Mouse (Mus musculus): ENCODE results near the gene Esm1. TPM values are rescaled to one million over a fixed set of nuclear protein-coding genes. Genes with fewer than 3 reads are reported as not detected.

Gene Esm1
- polyA plus RNA-seq, 1 experiment from 2014 or later, result 1.6 TPM

GRCm38 (mm10) chr13:113259237-113259636 lies 49.8 kb downstream of the Esm1 start:
- Histone ChIP-seq H3K27ac (ENCODE audit: low read length) (no peak overlapping the region), H3K4me1 (replicated peaks; ENCODE audit: control insufficient read depth, insufficient read depth, low read length) (0 out of 2 replicates have a peak, but pooled peaks cover 5% of the 10 kb centered on the region), H3K36me3 (ENCODE audit: control insufficient read depth, insufficient read depth, low read length) (no peaks in the 10 kb centered on the region), H3K4me2 (ENCODE audit: low read depth, low read length) (no peak overlapping the region), H3K9me3 (ENCODE audit: control insufficient read depth, low read length) (no peaks in the 10 kb centered on the region), H3K9ac (ENCODE audit: low read length) (no peak overlapping the region), H3K4me3 (ENCODE audit: low read length) (no peak overlapping the region), H3K27me3 (ENCODE audit: control insufficient read depth, insufficient read depth, low read depth, low read length) (no peaks in the 10 kb centered on the region)
- 89% methylated on average over 5 of the region's 5 CpGs for WGBS
- ATAC-seq (ENCODE audit: low read depth), result no peak

GRCm38 (mm10) chr13:113262822-113263221 lies 53.4 kb downstream of the Esm1 start:
- H3K27ac ChIP-seq (ENCODE audit: low read length), result no peak overlapping the region
- no peak overlapping the region for H3K9ac ChIP-seq (ENCODE audit: low read length)
- WGBS, result 23% methylated on average over 12 of the region's 12 CpGs
- H3K4me2 ChIP-seq (ENCODE audit: low read depth, low read length), result peak overlapping the region; percentile 37; the same call in 1 of the 2 replicates
- H3K4me1 ChIP-seq (replicated peaks; ENCODE audit: control insufficient read depth, insufficient read depth, low read length), result peaks cover 12% of the 10 kb centered on the region
- no peaks in the 10 kb centered on the region for H3K36me3 ChIP-seq (ENCODE audit: control insufficient read depth, insufficient read depth, low read length)
- H3K4me3 ChIP-seq (ENCODE audit: low read length), result no peak overlapping the region
- H3K9me3 ChIP-seq (ENCODE audit: control insufficient read depth, low read length), result no peaks in the 10 kb centered on the region
- ATAC-seq (ENCODE audit: low read depth), result peak; percentile 71
- H3K27me3 ChIP-seq (ENCODE audit: control insufficient read depth, insufficient read depth, low read depth, low read length), result no peaks in the 10 kb centered on the region

- H3K4me2 ChIP-seq (ENCODE audit: low read depth, low read length), result no peak overlapping the region
- no peaks in the 10 kb centered on the region for H3K27me3 ChIP-seq (ENCODE audit: control insufficient read depth, insufficient read depth, low read depth, low read length)
- peaks cover 12% of the 10 kb centered on the region for H3K4me1 ChIP-seq (replicated peaks; ENCODE audit: control insufficient read depth, insufficient read depth, low read length)
- no peak for ATAC-seq (ENCODE audit: low read depth)
- H3K27ac ChIP-seq (ENCODE audit: low read length), result no peak overlapping the region
- H3K4me3 ChIP-seq (ENCODE audit: low read length), result no peak overlapping the region
- H3K9ac ChIP-seq (ENCODE audit: low read length), result no peak overlapping the region
- no peaks in the 10 kb centered on the region for H3K36me3 ChIP-seq (ENCODE audit: control insufficient read depth, insufficient read depth, low read length)
- 18% methylated on average over 13 of the region's 13 CpGs for WGBS
- no peaks in the 10 kb centered on the region for H3K9me3 ChIP-seq (ENCODE audit: control insufficient read depth, low read length)
These were observed 55.8 kb downstream of the Esm1 start for GRCm38 (mm10) chr13:113265257-113265656.

GRCm38 (mm10) chr13:113266495-113266951 lies 57.1 kb downstream of the Esm1 start:
- H3K27me3 ChIP-seq (ENCODE audit: control insufficient read depth, insufficient read depth, low read depth, low read length), result no peaks in the 10 kb centered on the region
- H3K4me1 ChIP-seq (replicated peaks; ENCODE audit: control insufficient read depth, insufficient read depth, low read length), result peaks cover 12% of the 10 kb centered on the region
- peak overlapping the region; percentile 46 for H3K4me2 ChIP-seq (ENCODE audit: low read depth, low read length)
- H3K36me3 ChIP-seq (ENCODE audit: control insufficient read depth, insufficient read depth, low read length), result no peaks in the 10 kb centered on the region
- ATAC-seq (ENCODE audit: low read depth), result peak; percentile 16; the same call in 1 of the 2 replicates
- 24% methylated on average over 9 of the region's 9 CpGs for WGBS
- no peak overlapping the region for H3K9ac ChIP-seq (ENCODE audit: low read length)
- H3K4me3 ChIP-seq (ENCODE audit: low read length), result 0 out of 2 replicates have a peak overlapping the region, but pooled peaks have one; percentile 21
- H3K27ac ChIP-seq (ENCODE audit: low read length), result no peak overlapping the region
- H3K9me3 ChIP-seq (ENCODE audit: control insufficient read depth, low read length), result no peaks in the 10 kb centered on the region

GRCm38 (mm10) chr13:113267204-113267603 lies 57.7 kb downstream of the Esm1 start:
- Histone ChIP-seq H3K9me3 (ENCODE audit: control insufficient read depth, low read length) (no peaks in the 10 kb centered on the region), H3K27ac (ENCODE audit: low read length) (no peak overlapping the region), H3K4me1 (replicated peaks; ENCODE audit: control insufficient read depth, insufficient read depth, low read length) (peaks cover 12% of the 10 kb centered on the region), H3K36me3 (ENCODE audit: control insufficient read depth, insufficient read depth, low read length) (no peaks in the 10 kb centered on the region), H3K9ac (ENCODE audit: low read length) (no peak overlapping the region), H3K4me2 (ENCODE audit: low read depth, low read length) (no peak overlapping the region), H3K27me3 (ENCODE audit: control insufficient read depth, insufficient read depth, low read depth, low read length) (no peaks in the 10 kb centered on the region), H3K4me3 (ENCODE audit: low read length) (no peak overlapping the region)
- WGBS, result 69% methylated on average over 3 of the region's 3 CpGs
- no peak for ATAC-seq (ENCODE audit: low read depth)

Other genes with a start within 250 kb of the Esm1 start
- gene Ccno, start 221.9 kb upstream of the Esm1 start, polyA plus RNA-seq (2015; fragmentation: Nextera tagmentation; extraction: Ambion mirVana), result 15.3 and 16.7 TPM in 2 replicates
- gene Mcidas, start 215.8 kb upstream of the Esm1 start, polyA plus RNA-seq (2015; fragmentation: Nextera tagmentation; extraction: Ambion mirVana), result 9.3 and 9.9 TPM in 2 replicates
- gene Cdc20b, start 174.5 kb upstream of the Esm1 start, polyA plus RNA-seq (2015; fragmentation: Nextera tagmentation; extraction: Ambion mirVana), result 4.6 and 5.4 TPM in 2 replicates
- gene Gpx8, start 163.2 kb upstream of the Esm1 start, polyA plus RNA-seq (2015; fragmentation: Nextera tagmentation; extraction: Ambion mirVana), result 169 and 172 TPM in 2 replicates
- gene Gzma, start 108.7 kb upstream of the Esm1 start, polyA plus RNA-seq (2015; fragmentation: Nextera tagmentation; extraction: Ambion mirVana), result 5.6 and 17.4 TPM in 2 replicates
- not detected in 2 replicates for gene Gzmk, start 16.2 kb downstream of the Esm1 start, polyA plus RNA-seq (2015; fragmentation: Nextera tagmentation; extraction: Ambion mirVana)
- gene BC067074, start 83.5 kb downstream of the Esm1 start, polyA plus RNA-seq (2015; fragmentation: Nextera tagmentation; extraction: Ambion mirVana), result 5.9 and 6.3 TPM in 2 replicates

Data from lung, embryonic 16.5 days (tissue).